Mouse (Mus musculus): ENCODE results near the gene Ube2z.

- TF ChIP-seq CTCF (IDR thresholded peaks at IDR 0.05; ENCODE audit: extremely low read depth, insufficient read depth, low read length) = no peak
- no peak for TF ChIP-seq POLR2A (IDR thresholded peaks at IDR 0.05; ENCODE audit: extremely low read depth, insufficient read depth, low read length)
Measured at GRCm38 (mm10) chr11:96092674-96093291, 27.6 kb upstream of the Ube2z start.

Data from cortical plate, adult 2 months (tissue).